Mouse (Mus musculus) adrenal gland, postnatal 10 days (tissue): ENCODE data around the gene Vmn1r80. TPM values are rescaled to one million over a fixed set of nuclear protein-coding genes. Genes with fewer than 3 reads are reported as not detected.
"Not testable (repeated sequence)": the region's sequence is repeated elsewhere in the genome, so short reads cannot be mapped to it uniquely, and the experiment has no call there.

Experiments used
- DNase-seq: peaks from one replicate; pipeline ENCODE4 v3.0.0; 2021; ENCODE audit warnings: mixed read lengths
- long read RNA-seq, 2 experiments: library from polyadenylated mRNA; stranded (forward); transcript quantifications; one replicate each; pipeline ENCODE4 v2.0.0; 2021
- total RNA-seq, 2 experiments: library from RNA; stranded (reverse); gene quantifications; 2 replicates each; pipeline ENCODE4 v1.2.3; 2021

Vmn1r80 gene
- total RNA-seq = not detected
- long read RNA-seq, experiment 1 = 0 reads
- long read RNA-seq, experiment 2 = 0 reads

DNA sequence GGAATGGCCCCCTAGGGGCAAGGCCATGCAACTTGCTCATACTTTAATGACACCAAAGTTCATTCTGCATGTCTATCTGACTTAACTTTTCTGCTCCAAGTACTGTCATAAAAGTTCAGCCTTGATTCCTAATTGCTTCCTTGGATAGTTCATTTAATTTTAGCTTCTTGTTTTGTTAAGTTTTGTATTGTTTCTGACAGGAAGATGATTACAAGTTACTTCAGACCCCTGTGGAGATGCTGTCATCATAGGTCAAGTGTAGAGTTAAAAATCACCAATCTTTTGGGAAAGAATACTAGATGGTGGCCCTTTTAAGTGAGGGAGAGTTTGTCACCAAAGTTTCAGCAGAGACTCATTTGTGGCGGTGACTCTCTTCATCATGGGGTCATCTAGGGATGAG lies at the start of gene Vmn1r80:
Gene Vmn1r80 (plus strand): TSS at position 301 of the 400 bp plus-strand sequence.
- no peak for DNase-seq

DNA sequence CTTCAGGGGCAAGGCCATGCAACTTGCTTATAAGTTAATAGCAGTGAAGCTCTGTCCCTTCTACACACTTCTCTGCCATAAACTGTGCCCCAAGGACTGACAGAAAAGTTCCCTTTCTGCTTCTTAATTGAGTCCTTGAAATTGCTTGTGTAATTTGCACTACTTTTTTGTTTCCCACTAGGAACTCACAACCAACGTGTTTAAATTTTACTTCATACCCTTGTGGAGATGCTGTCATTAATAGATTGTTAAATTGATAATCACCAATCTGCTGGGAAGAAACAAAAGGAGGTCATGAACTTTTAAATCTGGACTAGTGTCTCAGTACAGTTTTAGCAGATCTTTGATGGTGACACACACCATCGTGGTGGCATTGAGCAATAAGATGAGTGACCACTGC lies 39.1 kb upstream of the Vmn1r80 start, which contains the start of gene Vmn1r78:
Gene Vmn1r78 (plus strand): TSS at position 301 of the 400 bp plus-strand sequence.
- DNase-seq = no peak

- DNase-seq = not testable (repeated sequence)
Measured at GRCm38 (mm10) chr7:12156463-12156862, 32.6 kb upstream of the Vmn1r80 start.

DNA sequence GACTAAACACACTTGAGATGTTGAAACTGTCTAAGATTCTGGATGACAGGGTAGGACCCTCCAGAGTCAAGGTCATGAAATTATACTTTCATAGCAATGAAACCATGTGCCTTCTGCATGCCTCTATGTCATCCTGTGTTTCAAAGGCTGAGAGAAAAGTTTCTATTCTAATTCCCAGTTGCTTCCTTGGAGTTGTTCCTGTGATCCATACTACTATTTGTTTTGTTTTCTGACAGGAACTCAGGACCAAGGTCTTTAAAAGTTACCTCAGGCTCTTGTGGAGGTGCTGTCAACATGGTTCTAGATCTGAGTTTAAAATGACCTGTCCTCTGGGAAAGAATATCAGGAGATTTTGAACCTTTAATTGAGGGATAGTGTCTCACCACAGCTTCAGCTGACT lies 18.1 kb upstream of the Vmn1r80 start, which contains the start of gene Vmn1r79:
Gene Vmn1r79 (plus strand): TSS at position 301 of the 400 bp plus-strand sequence.
- DNase-seq = not testable (repeated sequence)

DNA sequence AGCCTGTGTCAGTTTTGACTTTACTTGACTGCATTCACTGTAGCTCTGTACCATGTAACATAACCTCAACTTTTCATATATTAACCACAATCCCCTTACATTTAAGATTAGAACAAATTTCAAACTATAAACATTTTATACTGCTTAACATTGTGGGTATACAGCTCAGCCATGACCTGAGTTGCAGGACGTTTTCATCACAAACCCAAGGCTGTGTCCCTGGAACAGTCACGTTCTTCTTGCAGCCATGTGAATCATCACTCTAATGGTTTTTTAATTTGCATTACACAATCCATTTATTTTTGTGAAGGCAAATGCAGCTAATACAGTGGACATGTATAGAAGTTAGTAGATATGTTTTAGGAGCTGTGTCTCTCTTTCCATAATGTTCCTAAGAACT lies 16.2 kb upstream of the Vmn1r80 start:
- peak; percentile 8 for DNase-seq

DNA sequence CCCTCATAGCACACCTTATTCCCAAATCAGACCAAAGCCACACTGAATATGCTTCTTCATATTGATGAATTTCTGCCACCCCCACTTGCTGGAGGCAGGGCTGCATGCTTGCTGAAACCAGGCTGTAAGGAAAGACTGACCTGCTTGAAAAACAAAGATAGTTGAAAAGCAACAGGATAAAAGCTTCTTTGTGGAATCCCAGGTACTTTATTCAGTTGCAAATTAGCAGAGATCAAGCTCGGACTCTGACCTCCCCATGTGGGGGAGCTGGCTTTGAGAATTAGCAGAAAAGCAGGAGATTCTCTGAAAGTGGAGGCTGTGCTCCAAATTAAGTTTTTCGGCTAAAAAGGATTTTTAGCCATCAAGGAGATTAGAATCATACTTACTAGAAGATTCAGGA lies 15.1 kb downstream of the Vmn1r80 start:
- DNase-seq = no peak

Other genes with a start within 250 kb of the Vmn1r80 start
- not detected for gene Vmn1r77, start 152.5 kb upstream of the Vmn1r80 start, total RNA-seq
- not detected for gene Vmn1r78, start 39.0 kb upstream of the Vmn1r80 start, total RNA-seq
- under 1 TPM; 0.06 to 0.30 TPM for gene Vmn1r79, start 18.0 kb upstream of the Vmn1r80 start, total RNA-seq
- not detected for gene Vmn1r81, start 79.0 kb downstream of the Vmn1r80 start, total RNA-seq
- gene Vmn1r82, start 111.1 kb downstream of the Vmn1r80 start, total RNA-seq = not detected
- gene Vmn1r83, start 140.2 kb downstream of the Vmn1r80 start, total RNA-seq = not detected
- not detected for gene Vmn1r84, start 180.0 kb downstream of the Vmn1r80 start, total RNA-seq
- 1 to 10 TPM; 3.0 to 4.8 TPM for gene Zfp551, start 233.5 kb downstream of the Vmn1r80 start, total RNA-seq